Mouse (Mus musculus) heart, adult 8-10 months (tissue): ENCODE results near the gene Gpatch1. TPM values are rescaled to one million over a fixed set of nuclear protein-coding genes. Genes with fewer than 3 reads are reported as not detected.
"Not testable (repeated sequence)": the region's sequence is repeated elsewhere in the genome, so short reads cannot be mapped to it uniquely, and the experiment has no call there.

ENCODE experiments used
- DNase-seq: peaks from one replicate; pipeline ENCODE4 v3.0.0; 2022; ENCODE audit warnings: low spot score
- total RNA-seq, 4 experiments: library from RNA; stranded (reverse); gene quantifications; 2 replicates each; pipeline ENCODE4 v1.2.4; 2022

Gpatch1 gene
- total RNA-seq, 4 experiments from 2014 or later = 10.6 to 12.8 (median 12.2) TPM

DNA sequence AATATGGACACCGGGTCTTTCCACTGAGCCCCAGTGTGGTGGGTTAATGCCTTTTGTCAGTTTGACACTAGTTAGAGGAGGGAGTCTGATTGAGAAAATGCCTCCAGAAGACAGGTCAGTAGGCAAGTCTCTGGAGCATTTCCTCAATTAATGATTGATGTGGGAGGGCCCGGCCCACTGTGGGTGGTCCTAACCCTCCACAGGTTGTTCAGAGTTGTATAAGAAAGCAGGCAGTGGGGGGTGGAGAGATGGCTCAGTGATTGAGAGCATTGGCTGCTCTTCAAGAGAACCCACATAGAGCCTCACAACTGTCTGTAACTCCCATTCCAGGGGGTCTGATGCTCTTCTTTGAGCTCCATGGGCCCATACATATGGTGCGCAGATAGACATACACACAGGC, 13.3 kb upstream of the Gpatch1 start:
- no peak for DNase-seq

DNA sequence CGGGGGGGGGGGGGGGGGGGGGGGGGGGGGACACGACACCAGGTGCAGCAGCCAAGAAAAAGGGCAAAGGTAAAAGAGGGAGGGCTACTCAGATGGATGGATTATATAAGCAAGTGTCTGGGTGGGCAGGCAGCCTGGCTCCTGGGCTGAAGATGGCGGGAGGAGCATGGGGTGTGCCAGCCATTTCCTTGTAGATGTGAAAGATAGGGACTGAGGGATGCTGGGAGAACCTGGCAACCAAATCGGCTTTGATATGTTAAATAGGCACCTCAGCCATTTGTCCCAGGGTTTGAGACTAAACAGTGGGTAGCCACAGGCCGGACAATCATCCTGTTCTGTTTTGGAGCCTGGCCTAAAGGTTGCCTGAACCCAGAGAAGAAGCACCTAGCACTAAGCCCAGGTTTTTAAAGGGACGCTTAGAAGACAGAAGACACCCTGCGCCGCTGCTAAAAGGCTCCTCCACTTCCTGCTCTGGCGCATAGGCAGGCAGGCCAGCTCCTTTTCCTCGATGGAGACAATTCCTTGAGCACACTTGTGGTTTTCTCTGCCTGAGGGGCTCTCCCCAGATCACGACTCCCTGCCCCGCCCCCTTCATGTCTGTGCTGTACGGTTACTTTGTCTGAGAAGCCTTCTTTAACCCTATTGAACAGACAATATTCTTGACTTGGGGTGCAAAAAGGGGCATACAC, 4.6 kb upstream of the Gpatch1 start:
- DNase-seq = no peak

DNA sequence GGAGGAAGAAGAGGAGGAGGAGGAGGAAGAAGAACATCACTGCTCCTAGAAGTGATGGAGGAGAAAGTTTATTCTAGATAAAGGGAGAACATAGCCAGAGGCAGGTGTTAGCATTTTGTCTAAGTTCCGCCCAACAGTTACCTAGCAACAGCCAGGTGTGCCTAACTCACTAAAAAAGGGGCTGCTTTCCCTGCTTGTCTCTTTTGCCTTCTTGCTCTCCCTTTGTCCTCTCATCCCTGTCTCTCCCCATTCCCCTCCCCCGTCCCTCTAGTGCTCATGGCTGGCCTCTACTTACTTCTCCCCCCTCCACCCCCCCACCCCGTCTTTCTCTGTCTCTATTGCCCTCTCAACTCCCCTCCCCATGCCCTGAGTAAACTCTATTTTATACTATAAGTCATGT, 3.9 kb upstream of the Gpatch1 start:
- DNase-seq = no peak

DNA sequence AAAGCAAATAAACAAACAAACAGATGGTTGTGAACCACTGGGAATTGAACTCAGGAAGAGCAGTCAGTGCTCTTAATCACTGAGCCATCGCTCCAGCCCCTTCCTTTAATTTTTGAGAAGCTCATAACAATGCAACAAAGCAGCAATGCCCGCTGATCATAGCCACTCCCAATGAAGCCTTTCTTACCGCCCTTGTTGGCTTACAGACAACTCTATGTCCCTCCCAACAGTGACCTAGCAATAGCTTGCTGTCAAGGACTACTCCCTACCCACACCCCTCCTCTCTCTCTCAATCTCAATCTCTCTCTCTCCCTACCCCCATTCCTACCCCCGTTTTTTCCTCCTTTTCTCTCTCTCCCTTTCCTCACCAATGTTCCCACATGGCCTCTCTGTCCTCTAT, 1.5 kb upstream of the Gpatch1 start:
- peak; percentile 27 for DNase-seq

DNA sequence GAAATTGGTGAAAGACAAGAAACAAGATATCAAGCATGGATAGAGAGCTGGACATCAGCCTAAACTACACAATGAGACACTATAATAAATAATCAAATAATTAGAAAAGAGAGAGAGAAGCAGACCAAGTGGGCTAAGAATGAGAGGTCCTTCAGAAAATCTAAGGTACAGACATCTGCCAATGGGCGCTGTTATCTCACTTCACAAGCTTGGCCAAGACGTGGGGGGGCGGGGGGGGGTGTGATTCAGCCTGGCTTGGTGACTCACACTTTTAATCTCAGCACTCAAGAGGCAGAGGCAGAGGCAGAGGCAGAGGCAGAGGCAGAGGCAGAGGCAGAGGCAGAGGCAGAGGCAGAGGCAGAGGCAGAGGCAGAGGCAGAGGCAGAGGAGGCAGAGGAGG, 981 bp upstream of the Gpatch1 start:
- DNase-seq = not testable (repeated sequence)

DNA sequence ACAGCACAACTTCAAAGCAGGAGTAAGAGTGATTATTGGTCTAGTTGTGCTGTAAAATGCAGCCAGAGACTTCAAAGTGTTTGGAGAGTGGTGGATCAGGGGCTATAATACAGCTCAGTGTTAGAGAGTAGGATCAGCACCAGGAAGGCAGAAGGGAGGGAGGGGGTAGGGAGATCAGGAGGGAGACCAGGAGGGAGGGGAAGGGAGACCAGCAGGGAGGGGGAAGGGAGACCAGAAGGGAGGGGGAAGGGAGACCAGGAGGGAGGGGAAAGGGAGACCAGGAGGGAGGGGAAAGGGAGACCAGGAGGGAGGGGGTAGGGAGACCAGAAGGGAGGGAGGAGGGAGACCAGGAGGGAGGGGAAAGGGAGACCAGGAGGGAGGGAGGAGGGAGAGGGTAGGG, 4.1 kb downstream of the Gpatch1 start:
- no peak for DNase-seq

DNA sequence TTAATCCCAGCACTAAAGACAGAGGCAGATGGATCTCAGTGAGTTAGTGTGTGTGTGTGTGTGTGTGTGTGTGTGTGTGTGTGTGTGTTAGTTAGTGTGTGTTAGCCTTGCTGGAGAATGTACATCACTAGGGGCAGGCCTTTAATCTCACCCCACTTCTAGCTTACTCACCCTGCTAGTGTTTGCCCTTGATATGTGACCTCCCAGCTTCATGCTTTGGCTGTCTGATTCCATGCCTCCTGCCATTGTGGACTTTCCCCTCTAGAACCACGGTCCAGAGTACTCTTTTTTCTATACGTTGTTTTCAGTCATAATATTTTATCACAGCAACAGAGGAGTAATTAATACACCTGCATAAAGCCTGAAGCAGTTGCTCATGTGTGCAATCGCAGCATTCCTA, 7.0 kb downstream of the Gpatch1 start:
- no peak for DNase-seq

DNA sequence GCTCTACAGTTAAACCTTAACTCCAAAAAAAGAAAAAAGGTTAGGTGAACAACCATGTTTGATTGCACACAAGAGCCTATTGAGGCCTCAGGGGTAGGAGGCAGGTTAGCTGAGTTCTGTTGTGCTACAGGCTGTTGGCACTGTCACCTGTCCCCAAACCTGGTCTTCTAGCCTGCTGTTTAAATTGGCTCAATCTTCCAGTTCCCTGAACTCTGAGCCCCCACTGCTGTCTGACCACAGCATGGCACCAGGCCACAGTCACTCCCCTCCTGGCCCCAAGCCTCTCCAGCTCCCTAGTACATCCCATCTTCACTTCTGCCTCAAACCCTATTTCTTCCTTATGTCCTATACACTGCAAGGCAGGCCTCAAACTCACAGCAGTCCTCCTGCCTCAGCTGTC, 17.4 kb downstream of the Gpatch1 start:
- no peak for DNase-seq

DNA sequence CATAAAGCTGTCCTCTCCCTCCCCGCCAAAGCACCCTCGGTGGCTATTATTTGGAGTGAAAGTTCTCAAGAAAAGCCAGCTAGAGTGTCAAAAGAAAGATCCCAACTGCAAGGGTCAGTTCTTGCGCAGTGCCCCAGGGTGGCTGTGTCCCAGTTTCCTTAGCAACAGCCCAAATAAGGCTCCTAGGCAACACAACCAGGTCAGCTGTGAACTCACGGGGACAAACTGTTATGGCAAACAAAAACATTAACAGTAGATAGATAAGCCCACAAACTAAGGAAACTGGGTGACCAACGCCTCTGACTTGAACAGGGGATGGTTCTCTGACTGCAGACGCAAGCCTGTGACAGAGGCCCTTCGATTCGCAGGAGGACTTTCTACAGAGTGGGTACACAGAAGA, 18.6 kb downstream of the Gpatch1 start:
- DNase-seq = no peak

DNA sequence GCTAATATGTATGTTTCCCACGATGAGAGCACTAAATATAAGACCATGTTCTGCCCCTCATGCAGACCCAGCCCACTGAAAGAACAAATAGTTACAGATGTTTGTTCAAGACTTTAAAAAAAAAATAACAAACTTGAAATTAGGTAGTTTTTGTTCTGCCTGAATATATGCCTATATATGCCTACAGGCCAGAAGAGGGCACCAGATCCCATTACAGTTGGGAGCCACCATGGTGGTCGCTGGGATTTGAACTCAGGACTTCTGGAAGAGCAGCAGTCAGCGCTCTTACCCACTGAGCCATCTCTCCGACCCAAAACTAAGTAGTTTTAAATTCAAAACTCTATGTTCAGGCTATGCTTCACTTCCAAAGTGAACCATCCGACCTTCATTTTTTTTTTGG, 20.4 kb downstream of the Gpatch1 start:
- DNase-seq = no peak

DNA sequence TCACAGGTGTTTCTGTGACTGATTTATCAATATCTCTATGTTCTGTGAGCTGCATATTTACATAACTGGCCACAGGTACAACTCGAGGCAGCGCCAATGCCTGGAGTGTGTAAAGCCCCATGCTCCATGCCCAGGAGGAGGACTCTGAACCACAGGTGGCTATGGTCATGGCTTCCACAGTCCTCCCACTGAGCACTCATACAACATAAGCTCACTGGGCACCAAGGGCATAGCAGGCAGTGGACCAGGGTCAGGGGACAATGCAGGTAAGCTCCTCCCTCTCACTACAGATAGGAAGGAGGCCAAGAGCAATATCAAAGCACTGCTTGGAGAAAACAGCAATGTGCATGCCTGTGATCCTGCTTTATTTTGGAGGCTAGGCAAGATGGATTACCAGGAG, 22.6 kb downstream of the Gpatch1 start:
- DNase-seq = no peak

DNA sequence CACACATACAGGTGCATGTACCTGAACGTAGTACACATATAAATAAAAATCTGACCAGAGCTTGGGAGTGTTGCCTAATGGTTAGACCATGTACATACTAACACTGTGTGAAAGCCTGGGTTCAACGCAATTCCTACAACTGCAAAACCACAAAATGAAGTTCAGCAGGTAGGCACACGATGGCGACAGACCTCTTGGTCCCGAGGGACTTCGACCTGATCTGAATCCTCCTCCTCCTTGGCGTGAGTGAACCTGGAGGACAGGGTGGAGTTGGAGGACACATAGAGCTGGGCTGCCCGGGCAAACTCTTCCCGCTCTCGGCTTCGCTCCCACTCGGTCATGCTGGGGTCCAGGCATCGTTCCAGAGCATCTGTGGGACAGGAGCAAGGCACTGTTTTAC, 24.8 kb downstream of the Gpatch1 start:
- no peak for DNase-seq

DNA sequence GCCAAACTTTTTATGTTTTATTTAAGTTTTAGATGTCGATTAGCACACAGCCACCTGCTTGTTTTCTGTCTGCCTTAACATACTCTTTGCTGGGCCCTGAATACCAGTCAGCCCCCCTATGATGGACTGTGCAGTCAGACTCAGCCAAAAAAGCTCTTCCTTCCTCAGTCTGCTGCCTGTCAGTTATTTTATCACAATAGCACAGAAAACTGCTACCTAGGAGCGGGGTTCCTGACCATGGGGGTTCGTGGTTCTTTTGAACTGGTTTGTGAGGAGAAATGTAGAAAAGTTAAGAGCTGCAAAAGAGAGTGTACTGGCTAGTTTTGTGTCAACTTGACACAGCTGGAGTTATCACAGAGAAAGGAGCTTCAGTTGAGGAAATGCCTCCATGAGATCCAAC, 39.3 kb downstream of the Gpatch1 start:
- no peak for DNase-seq

DNA sequence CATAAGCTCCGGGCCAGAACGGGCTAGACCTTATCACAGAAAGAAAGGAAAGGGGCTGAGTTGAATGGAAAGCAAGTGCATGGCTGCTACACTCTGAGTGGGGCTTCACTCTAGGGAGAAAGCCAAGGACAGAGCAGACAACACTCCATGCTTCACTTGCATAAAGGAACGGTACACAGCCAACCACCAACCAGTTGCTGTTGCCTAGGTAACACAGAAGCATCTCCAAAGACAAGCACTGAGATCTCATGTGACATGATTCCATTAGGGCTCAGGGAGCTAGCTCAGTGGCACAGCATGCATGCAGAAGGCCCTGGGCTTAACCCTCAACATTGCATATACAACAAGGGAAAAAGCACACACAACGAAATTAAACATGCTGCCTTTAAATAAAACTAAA, 40.8 kb downstream of the Gpatch1 start:
- DNase-seq = no peak

DNA sequence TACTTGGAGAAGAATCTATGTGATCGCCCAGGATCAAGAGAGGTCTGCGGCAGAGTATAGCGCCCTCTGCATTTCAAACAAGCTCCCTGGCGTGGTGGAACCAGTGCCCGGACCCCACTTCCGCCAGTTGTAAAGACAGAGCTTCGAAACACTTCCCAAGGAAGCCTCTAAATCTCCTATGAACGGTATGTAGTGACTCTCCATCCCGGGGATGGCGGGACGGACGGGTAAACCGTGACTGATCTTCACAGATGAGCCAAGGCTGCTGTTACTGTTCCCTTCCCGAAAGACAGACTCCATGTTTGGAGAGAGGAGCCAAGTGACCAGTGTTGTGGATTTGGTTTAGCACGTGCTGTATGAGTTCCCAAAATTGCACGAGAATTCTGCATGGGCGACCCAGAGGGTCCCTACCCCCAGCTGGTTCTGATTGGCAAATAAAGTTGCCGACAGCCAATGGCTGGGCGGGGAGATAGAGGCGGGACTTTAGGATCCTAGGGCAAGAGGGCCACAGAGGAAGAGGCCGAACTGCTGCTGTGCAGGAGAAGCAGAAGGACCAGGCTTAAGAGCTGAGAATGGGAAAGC, 48.7 kb downstream of the Gpatch1 start:
- peak; percentile 53 for DNase-seq

DNA sequence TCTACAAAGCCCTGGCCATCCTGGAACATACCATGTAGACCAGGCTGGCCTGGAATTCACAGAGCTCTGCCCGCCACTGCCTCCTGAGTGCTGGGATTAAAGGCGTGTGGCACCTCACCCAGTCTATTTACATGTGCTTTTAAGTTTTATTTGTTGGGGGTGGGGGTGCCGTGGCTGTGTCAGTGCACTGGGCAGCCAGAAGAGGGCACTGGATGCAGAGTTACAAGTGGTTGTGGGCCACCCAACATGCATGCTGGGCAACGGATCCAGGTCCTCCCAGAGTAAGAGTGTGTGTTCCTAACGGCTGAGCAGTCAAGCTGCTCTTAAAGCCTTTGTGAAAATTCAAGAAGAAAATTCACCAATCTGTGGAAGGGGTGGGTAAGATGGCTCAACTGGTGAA, 50.4 kb downstream of the Gpatch1 start:
- no peak for DNase-seq

DNA sequence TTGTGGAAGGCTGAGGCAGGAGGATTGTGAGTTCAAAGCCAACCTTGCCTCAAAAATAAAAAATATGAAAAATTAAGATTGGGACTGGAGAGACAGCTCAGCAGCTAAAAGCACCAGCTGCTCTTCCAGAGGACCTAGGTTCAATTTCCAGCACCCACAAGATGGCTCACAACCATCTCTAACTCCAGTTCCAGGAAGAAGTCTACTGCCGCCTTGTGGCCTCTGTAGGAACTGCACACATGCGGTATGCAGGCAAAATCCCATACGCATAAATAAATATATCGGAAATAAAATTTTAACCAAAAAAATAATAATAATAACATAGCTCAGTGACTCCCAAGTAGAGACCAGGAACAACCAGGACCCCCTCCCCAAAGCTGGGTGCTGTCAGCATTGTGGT, 51.6 kb downstream of the Gpatch1 start:
- no peak for DNase-seq

DNA sequence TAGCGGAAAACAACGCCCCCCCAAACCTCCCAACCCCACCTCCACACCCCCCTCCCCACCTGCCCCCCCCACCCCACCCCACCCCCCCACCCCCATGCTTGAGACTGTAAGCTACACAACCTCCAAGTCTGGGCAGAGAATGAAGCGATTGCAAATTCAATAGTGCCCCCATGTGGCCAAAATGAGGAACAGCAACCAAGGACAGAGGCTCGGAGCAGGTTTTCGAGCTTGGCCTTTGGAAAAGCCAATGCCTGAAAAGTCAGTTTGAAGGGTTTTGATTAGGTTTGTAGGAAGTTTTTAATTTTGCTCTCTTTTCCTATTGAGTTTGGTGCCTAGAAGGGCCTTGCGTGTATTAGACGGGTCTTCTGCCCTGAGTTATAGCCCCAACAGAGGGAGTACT, 53.5 kb downstream of the Gpatch1 start:
- peak; percentile 48 for DNase-seq

DNA sequence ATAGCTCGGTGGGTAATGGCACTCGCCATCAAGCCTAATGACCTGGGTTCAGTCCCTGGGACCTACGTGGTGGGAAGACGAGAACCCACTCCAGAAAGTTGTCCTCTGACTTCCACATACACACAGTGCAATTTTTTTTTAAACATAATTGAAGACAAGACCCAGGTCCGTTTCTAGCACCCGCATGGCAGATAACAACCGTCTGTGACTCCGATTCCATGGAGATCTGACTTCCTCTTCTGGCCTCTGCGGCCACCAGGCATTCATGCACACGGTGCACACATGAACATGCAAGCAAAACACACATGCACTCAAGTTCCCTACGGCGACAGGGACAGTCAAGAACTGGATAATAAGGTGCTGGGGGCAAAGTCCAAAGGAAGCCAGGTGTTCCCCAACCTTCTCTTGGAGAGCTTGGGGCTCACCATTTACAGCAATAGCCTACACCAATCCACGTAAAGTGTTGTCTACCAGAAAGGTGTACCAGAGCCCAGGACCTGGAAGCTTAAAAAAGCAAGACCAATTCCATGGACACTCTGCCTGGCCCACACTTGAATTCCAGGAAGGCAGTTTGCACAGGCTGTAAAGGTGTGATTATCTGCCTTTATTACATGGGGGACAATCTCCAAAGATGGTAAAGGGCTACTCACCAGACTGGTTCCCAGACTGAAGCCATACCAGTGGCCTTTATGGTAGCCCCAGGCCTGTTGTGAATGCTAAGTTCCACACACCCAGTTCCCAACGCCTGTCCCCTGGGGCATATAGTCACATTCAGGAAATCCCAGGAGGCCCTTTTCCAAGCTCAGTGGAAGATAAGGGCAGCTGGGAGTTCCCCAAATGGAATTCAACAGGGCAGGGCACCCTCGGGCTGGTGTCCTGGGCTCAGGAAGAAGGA, 54.4 kb downstream of the Gpatch1 start:
- DNase-seq = no peak

DNA sequence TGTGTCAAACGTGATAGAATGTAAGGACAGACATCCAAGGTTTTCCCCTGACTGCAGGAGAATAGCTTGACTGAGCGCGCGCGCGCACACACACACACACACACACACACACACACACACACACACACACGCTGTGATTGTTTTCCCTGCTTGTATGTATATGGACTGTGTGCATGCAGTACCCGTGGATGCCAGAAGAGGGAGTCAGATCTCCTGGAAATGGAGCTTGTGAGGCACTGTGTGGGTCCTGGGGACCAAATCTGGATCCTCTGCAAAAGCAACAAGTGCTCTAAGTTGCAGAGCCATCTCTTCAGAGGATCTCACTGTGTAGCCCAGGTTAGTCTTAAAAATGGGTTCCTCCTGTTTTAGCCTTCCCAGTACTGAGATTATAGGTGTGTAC, 58.9 kb downstream of the Gpatch1 start:
- DNase-seq = no peak

DNA sequence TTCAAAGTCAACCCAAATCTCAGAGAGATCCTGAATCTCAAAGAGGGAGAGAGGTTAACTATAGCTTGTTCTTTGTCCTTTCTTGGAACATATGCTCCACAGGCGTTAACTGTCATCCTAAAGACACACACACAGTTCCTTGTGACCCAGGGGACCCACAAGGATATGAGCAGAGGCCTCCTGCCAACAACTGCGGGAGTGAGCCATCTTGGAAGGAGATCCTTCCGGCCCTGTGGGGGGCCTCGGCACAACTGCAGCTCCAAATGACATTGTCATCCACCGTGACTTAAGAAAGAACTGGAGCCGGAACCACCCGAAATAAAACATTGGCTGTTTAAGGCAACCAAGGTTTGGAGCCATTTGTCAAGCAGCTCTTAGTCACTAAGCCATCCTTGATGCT, 59.9 kb downstream of the Gpatch1 start:
- DNase-seq = no peak

DNA sequence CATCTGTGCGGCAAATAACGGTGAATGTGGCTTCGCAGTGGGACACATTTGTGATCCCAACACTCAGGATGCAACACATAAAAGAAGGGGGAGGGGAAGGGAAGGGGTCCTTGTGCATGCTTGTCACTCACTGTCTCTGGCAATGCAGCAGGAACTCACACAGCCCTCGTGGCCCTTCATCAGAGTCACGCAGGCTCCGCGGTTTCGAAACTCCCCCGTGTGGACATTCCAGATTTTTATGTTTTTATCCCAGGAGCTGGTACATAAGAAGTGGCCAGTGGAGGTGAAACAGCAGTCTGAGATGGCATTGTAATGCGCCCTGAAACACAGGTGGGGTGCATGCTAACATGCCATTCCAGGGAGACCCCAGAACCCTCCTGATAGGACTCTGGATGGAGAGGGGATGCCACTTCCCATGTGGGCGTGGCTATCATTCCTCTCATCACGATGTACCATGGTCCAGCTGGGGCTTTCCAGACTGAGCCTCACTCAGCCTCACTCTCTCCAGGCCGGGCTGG, 66.1 kb downstream of the Gpatch1 start:
- DNase-seq = no peak

DNA sequence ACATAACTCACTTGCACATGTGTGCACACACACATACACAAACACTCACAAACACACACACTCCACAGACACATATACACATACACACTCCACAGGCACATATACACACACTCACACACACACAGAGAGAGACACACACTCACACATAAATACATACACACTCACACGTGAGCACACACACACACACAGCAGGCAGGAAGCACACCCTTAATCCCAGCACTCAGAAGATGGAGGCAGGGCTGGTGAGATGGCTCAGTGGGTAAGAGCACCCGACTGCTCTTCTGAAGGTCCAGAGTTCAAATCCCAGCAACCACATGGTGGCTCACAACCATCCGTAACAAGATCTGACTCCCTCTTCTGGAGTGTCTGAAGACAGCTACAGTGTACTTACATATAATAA, 80.3 kb downstream of the Gpatch1 start:
- DNase-seq = not testable (repeated sequence)
